Mouse (Mus musculus): ENCODE results near the gene Cmc2. TPM values are rescaled to one million over a fixed set of nuclear protein-coding genes. Genes with fewer than 3 reads are reported as not detected.

The Cmc2 gene
- total and polyA plus RNA-seq, 2 experiments = 4.2 to 9.3 TPM

GRCm38 (mm10) chr8:116947589-116947988, 26.3 kb upstream of the Cmc2 start:
- no peaks in the 10 kb centered on the region for H3K36me3 ChIP-seq (ENCODE audit: control insufficient read depth, insufficient read depth, low read length)
- peaks cover 11% of the 10 kb centered on the region; the same call in 1 of the 2 replicates for H3K4me1 ChIP-seq (ENCODE audit: control insufficient read depth, insufficient read depth, low read length)
- no peak overlapping the region for H3K9ac ChIP-seq (ENCODE audit: low read depth, low read length)
- H3K4me3 ChIP-seq (ENCODE audit: insufficient read depth, low read depth, low read length) = no peak overlapping the region
- H3K27me3 ChIP-seq (ENCODE audit: control insufficient read depth, insufficient read depth, low read length) = no peaks in the 10 kb centered on the region
- H3K27ac ChIP-seq (replicated peaks; ENCODE audit: insufficient read depth, low read depth, low read length) = no peak overlapping the region
- peaks cover 31% of the 10 kb centered on the region; the same call in 1 of the 2 replicates for H3K79me2 ChIP-seq (ENCODE audit: control insufficient read depth, insufficient read depth, low read length)
- TF ChIP-seq CTCF (IDR thresholded peaks at IDR 0.05; ENCODE audit: low read depth, low read length) (no peak), POLR2A (IDR thresholded peaks at IDR 0.05; ENCODE audit: extremely low read depth, insufficient read depth, low read length) (no peak)
- DNase-seq (ENCODE audit: extremely low read depth, low read depth, low spot score) = no peak
- WGBS = 82% methylated on average over 7 of the region's 7 CpGs

GRCm38 (mm10) chr8:116946851-116947250, 25.6 kb upstream of the Cmc2 start:
- Histone ChIP-seq H3K36me3 (ENCODE audit: control insufficient read depth, insufficient read depth, low read length) (no peaks in the 10 kb centered on the region), H3K9ac (ENCODE audit: low read depth, low read length) (no peak overlapping the region), H3K4me1 (ENCODE audit: control insufficient read depth, insufficient read depth, low read length) (peaks cover 11% of the 10 kb centered on the region; the same call in 1 of the 2 replicates), H3K27ac (replicated peaks; ENCODE audit: insufficient read depth, low read depth, low read length) (no peak overlapping the region), H3K4me3 (ENCODE audit: insufficient read depth, low read depth, low read length) (no peak overlapping the region), H3K79me2 (ENCODE audit: control insufficient read depth, insufficient read depth, low read length) (peaks cover 31% of the 10 kb centered on the region; the same call in 1 of the 2 replicates), H3K27me3 (ENCODE audit: control insufficient read depth, insufficient read depth, low read length) (no peaks in the 10 kb centered on the region)
- no peak for TF ChIP-seq CTCF (IDR thresholded peaks at IDR 0.05; ENCODE audit: low read depth, low read length)
- no peak for TF ChIP-seq POLR2A (IDR thresholded peaks at IDR 0.05; ENCODE audit: extremely low read depth, insufficient read depth, low read length)
- 64% methylated on average over 6 of the region's 6 CpGs for WGBS
- no peak for DNase-seq (ENCODE audit: extremely low read depth, low read depth, low spot score)

GRCm38 (mm10) chr8:116946268-116946838, 25.1 kb upstream of the Cmc2 start:
- TF ChIP-seq POLR2A (IDR thresholded peaks at IDR 0.05; ENCODE audit: extremely low read depth, insufficient read depth, low read length) (no peak), CTCF (IDR thresholded peaks at IDR 0.05; ENCODE audit: low read depth, low read length) (no peak)
- Histone ChIP-seq H3K9ac (ENCODE audit: low read depth, low read length) (no peak overlapping the region), H3K27me3 (ENCODE audit: control insufficient read depth, insufficient read depth, low read length) (no peaks in the 10 kb centered on the region), H3K4me3 (ENCODE audit: insufficient read depth, low read depth, low read length) (peak overlapping the region; percentile 21), H3K79me2 (ENCODE audit: control insufficient read depth, insufficient read depth, low read length) (peaks cover 31% of the 10 kb centered on the region; the same call in 1 of the 2 replicates), H3K4me1 (ENCODE audit: control insufficient read depth, insufficient read depth, low read length) (peaks cover 11% of the 10 kb centered on the region; the same call in 1 of the 2 replicates), H3K36me3 (ENCODE audit: control insufficient read depth, insufficient read depth, low read length) (no peaks in the 10 kb centered on the region), H3K27ac (replicated peaks; ENCODE audit: insufficient read depth, low read depth, low read length) (0 out of 2 replicates have a peak overlapping the region, but pooled peaks have one; percentile 6)
- WGBS = 73% methylated on average over 21 of the region's 21 CpGs
- DNase-seq (ENCODE audit: extremely low read depth, low read depth, low spot score) = no peak

GRCm38 (mm10) chr8:116945169-116945910, 24.1 kb upstream of the Cmc2 start:
- no peak overlapping the region for H3K9ac ChIP-seq (ENCODE audit: low read depth, low read length)
- WGBS = 81% methylated on average over 9 of the region's 9 CpGs

GRCm38 (mm10) chr8:116944385-116944696, 23.1 kb upstream of the Cmc2 start:
- Histone ChIP-seq H3K36me3 (ENCODE audit: control insufficient read depth, insufficient read depth, low read length) (no peaks in the 10 kb centered on the region), H3K4me3 (ENCODE audit: insufficient read depth, low read depth, low read length) (peak overlapping the region; percentile 92; the same call in 1 of the 2 replicates), H3K4me1 (ENCODE audit: control insufficient read depth, insufficient read depth, low read length) (peaks cover 11% of the 10 kb centered on the region; the same call in 1 of the 2 replicates), H3K79me2 (ENCODE audit: control insufficient read depth, insufficient read depth, low read length) (peaks cover 24% of the 10 kb centered on the region; the same call in 1 of the 2 replicates), H3K27ac (replicated peaks; ENCODE audit: insufficient read depth, low read depth, low read length) (no peak overlapping the region), H3K9ac (ENCODE audit: low read depth, low read length) (no peak overlapping the region), H3K27me3 (ENCODE audit: control insufficient read depth, insufficient read depth, low read length) (no peaks in the 10 kb centered on the region)
- 14% methylated on average over 4 of the region's 4 CpGs for WGBS
- TF ChIP-seq CTCF (IDR thresholded peaks at IDR 0.05; ENCODE audit: low read depth, low read length) = no peak
- TF ChIP-seq POLR2A (IDR thresholded peaks at IDR 0.05; ENCODE audit: extremely low read depth, insufficient read depth, low read length) = no peak
- DNase-seq (ENCODE audit: extremely low read depth, low read depth, low spot score) = no peak

More at GRCm38 (mm10) chr8:116945169-116945910, 24.1 kb upstream of the Cmc2 start:
- no peak overlapping the region for H3K27ac ChIP-seq (replicated peaks; ENCODE audit: insufficient read depth, low read depth, low read length)
- H3K27me3 ChIP-seq (ENCODE audit: control insufficient read depth, insufficient read depth, low read length) = no peaks in the 10 kb centered on the region
- H3K4me3 ChIP-seq (ENCODE audit: insufficient read depth, low read depth, low read length) = no peak overlapping the region
- TF ChIP-seq POLR2A (IDR thresholded peaks at IDR 0.05; ENCODE audit: extremely low read depth, insufficient read depth, low read length) (no peak), CTCF (IDR thresholded peaks at IDR 0.05; ENCODE audit: low read depth, low read length) (no peak)
- peaks cover 29% of the 10 kb centered on the region; the same call in 1 of the 2 replicates for H3K79me2 ChIP-seq (ENCODE audit: control insufficient read depth, insufficient read depth, low read length)
- no peak for DNase-seq (ENCODE audit: extremely low read depth, low read depth, low spot score)
- no peaks in the 10 kb centered on the region for H3K36me3 ChIP-seq (ENCODE audit: control insufficient read depth, insufficient read depth, low read length)
- H3K4me1 ChIP-seq (ENCODE audit: control insufficient read depth, insufficient read depth, low read length) = peaks cover 11% of the 10 kb centered on the region; the same call in 1 of the 2 replicates
